Mouse (Mus musculus) C2C12 (cell line): ENCODE data around the gene Akap13.

ENCODE experiments used
- CEBPB ChIP-seq: IDR thresholded peaks from one replicate; pipeline ENCODE4 v1.6.1; 2011; ENCODE audit warnings: low read depth, mild to moderate bottlenecking, control low read depth, moderate library complexity
- CTCF ChIP-seq: IDR thresholded peaks from one replicate; pipeline ENCODE4 v1.5.1; 2011; ENCODE audit not compliant: control insufficient read depth, insufficient read depth, insufficient read length

- TF ChIP-seq CEBPB, result no peak
- no peak for TF ChIP-seq CTCF
These were observed 39.3 kb upstream of the Akap13 start for GRCm38 (mm10) chr7:75415882-75416585.
